Mouse (Mus musculus) neural tube, embryonic 13.5 days (tissue): ENCODE results near the gene Mycl. TPM values are rescaled to one million over a fixed set of nuclear protein-coding genes. Genes with fewer than 3 reads are reported as not detected.

Experiments
- ATAC-seq: fragments of 200-750 bp; cut with Nextera tagmentation; 2 replicates; pipeline ENCODE4 v1.8.0; 2017; ENCODE audit warnings: low read depth, mild to moderate bottlenecking, moderate TSS enrichment, moderate library complexity
- H3K27ac ChIP-seq: fragments of 300-500 bp; sonication (generic); replicated peaks from 2 replicates; pipeline ENCODE4 v1.5.1; 2015; ENCODE audit warnings: moderate library complexity, mild to moderate bottlenecking, inconsistent platforms
- H3K27me3 ChIP-seq: fragments of 300-500 bp; sonication (generic); 2 replicates; pipeline ENCODE4 v1.6.1; 2015; ENCODE audit warnings: mild to moderate bottlenecking, inconsistent platforms
- H3K36me3 ChIP-seq: fragments of 300-500 bp; sonication (generic); 2 replicates; pipeline ENCODE4 v1.6.1; 2015; ENCODE audit warnings: mild to moderate bottlenecking, inconsistent platforms
- H3K4me1 ChIP-seq: fragments of 300-500 bp; sonication (generic); replicated peaks from 2 replicates; pipeline ENCODE4 v1.6.1; 2015; ENCODE audit warnings: inconsistent platforms
- H3K4me2 ChIP-seq: fragments of 300-500 bp; sonication (generic); 2 replicates; pipeline ENCODE4 v1.6.1; 2015; ENCODE audit warnings: inconsistent platforms, mild to moderate bottlenecking, moderate library complexity
- H3K4me3 ChIP-seq: fragments of 300-500 bp; sonication (generic); 2 replicates; pipeline ENCODE4 v1.5.1; 2015; ENCODE audit warnings: mild to moderate bottlenecking, inconsistent platforms
- H3K9ac ChIP-seq: fragments of 300-500 bp; sonication (generic); 2 replicates; pipeline ENCODE4 v1.6.1; 2015; ENCODE audit warnings: moderate library complexity, mild to moderate bottlenecking, inconsistent platforms
- H3K9me3 ChIP-seq: fragments of 300-500 bp; sonication (generic); 2 replicates; pipeline ENCODE4 v1.6.1; 2016; ENCODE audit warnings: inconsistent platforms
- WGBS: fragments of 180-500 bp; shearing (Covaris S2); methylation state at CpG from one replicate; pipeline ENCODE4 v1.1.7; 2015; 5-methylcytosine and 5-hydroxymethylcytosine counted together
- polyA plus RNA-seq: library from polyadenylated mRNA; unstranded; fragments of >200 nt; fragmentation: Nextera tagmentation; extraction: Ambion mirVana; gene quantifications from 2 replicates; pipeline ENCODE4 v1.2.1, GENCODE M21; 2015

The Mycl gene
- polyA plus RNA-seq, 1 experiment from 2014 or later = 59.6 TPM

- ATAC-seq = no peak
These were observed 30.7 kb downstream of the Mycl start for GRCm38 (mm10) chr4:123026161-123026560.

GRCm38 (mm10) chr4:123026597-123026996 is 31.1 kb downstream of the Mycl start:
- no peaks in the 10 kb centered on the region for H3K9me3 ChIP-seq
- H3K27me3 ChIP-seq = no peaks in the 10 kb centered on the region
- H3K9ac ChIP-seq = no peak overlapping the region
- H3K36me3 ChIP-seq = peaks cover 43% of the 10 kb centered on the region
- peaks cover 24% of the 10 kb centered on the region for H3K4me1 ChIP-seq
- H3K4me2 ChIP-seq = no peak overlapping the region
- no peak for ATAC-seq
- H3K4me3 ChIP-seq = no peak overlapping the region
- WGBS = 84% methylated on average over 4 of the region's 4 CpGs
- no peak overlapping the region for H3K27ac ChIP-seq

More at GRCm38 (mm10) chr4:123026161-123026560, 30.7 kb downstream of the Mycl start:
- peaks cover 43% of the 10 kb centered on the region for H3K36me3 ChIP-seq
- 95% methylated on average over 13 of the region's 13 CpGs for WGBS
- no peak overlapping the region for H3K4me3 ChIP-seq
- H3K27ac ChIP-seq = 0 out of 2 replicates have a peak overlapping the region, but pooled peaks have one; percentile 28
- H3K9ac ChIP-seq = no peak overlapping the region
- no peaks in the 10 kb centered on the region for H3K9me3 ChIP-seq
- no peak overlapping the region for H3K4me2 ChIP-seq
- H3K4me1 ChIP-seq = peaks cover 24% of the 10 kb centered on the region
- H3K27me3 ChIP-seq = no peaks in the 10 kb centered on the region

GRCm38 (mm10) chr4:123034841-123035240 is 39.4 kb downstream of the Mycl start:
- ATAC-seq = no peak
- H3K4me2 ChIP-seq = no peak overlapping the region

GRCm38 (mm10) chr4:123035636-123036035 is 40.2 kb downstream of the Mycl start:
- H3K9me3 ChIP-seq = no peaks in the 10 kb centered on the region
- no peak overlapping the region for H3K4me2 ChIP-seq
- H3K4me3 ChIP-seq = no peak overlapping the region
- no peaks in the 10 kb centered on the region for H3K27me3 ChIP-seq
- ATAC-seq = no peak
- H3K36me3 ChIP-seq = peaks cover 51% of the 10 kb centered on the region
- no peak overlapping the region for H3K9ac ChIP-seq
- 95% methylated on average over 2 of the region's 2 CpGs for WGBS
- peaks cover 3% of the 10 kb centered on the region; the same call in 1 of the 2 replicates for H3K4me1 ChIP-seq
- no peak overlapping the region for H3K27ac ChIP-seq

More at GRCm38 (mm10) chr4:123034841-123035240, 39.4 kb downstream of the Mycl start:
- peaks cover 44% of the 10 kb centered on the region for H3K36me3 ChIP-seq
- H3K9ac ChIP-seq = no peak overlapping the region
- 91% methylated on average over 2 of the region's 2 CpGs for WGBS
- H3K4me3 ChIP-seq = no peak overlapping the region
- H3K27me3 ChIP-seq = no peaks in the 10 kb centered on the region
- H3K27ac ChIP-seq = no peak overlapping the region
- no peaks in the 10 kb centered on the region for H3K9me3 ChIP-seq
- H3K4me1 ChIP-seq = peaks cover 3% of the 10 kb centered on the region; the same call in 1 of the 2 replicates

GRCm38 (mm10) chr4:123036710-123037109 is 41.3 kb downstream of the Mycl start:
- no peak overlapping the region for H3K4me2 ChIP-seq
- H3K9ac ChIP-seq = no peak overlapping the region
- H3K4me1 ChIP-seq = peaks cover 3% of the 10 kb centered on the region; the same call in 1 of the 2 replicates
- H3K4me3 ChIP-seq = no peak overlapping the region
- H3K27ac ChIP-seq = no peak overlapping the region
- ATAC-seq = no peak
- 76% methylated on average over 3 of the region's 3 CpGs for WGBS
- H3K36me3 ChIP-seq = peaks cover 48% of the 10 kb centered on the region
- H3K27me3 ChIP-seq = no peaks in the 10 kb centered on the region
- no peaks in the 10 kb centered on the region for H3K9me3 ChIP-seq

GRCm38 (mm10) chr4:123041131-123041530 is 45.7 kb downstream of the Mycl start:
- H3K4me1 ChIP-seq = no peaks in the 10 kb centered on the region
- H3K9ac ChIP-seq = no peak overlapping the region
- H3K4me3 ChIP-seq = no peak overlapping the region
- peaks cover 58% of the 10 kb centered on the region for H3K36me3 ChIP-seq
- no peaks in the 10 kb centered on the region for H3K27me3 ChIP-seq
- H3K27ac ChIP-seq = no peak overlapping the region
- WGBS = 91% methylated on average over 6 of the region's 6 CpGs
- no peak overlapping the region for H3K4me2 ChIP-seq
- ATAC-seq = no peak
- H3K9me3 ChIP-seq = no peaks in the 10 kb centered on the region

- H3K4me2 ChIP-seq = no peak overlapping the region
- H3K9ac ChIP-seq = no peak overlapping the region
- no peaks in the 10 kb centered on the region for H3K9me3 ChIP-seq
- 34% methylated on average over 1 of the region's 1 CpGs for WGBS
- ATAC-seq = no peak
- peaks cover 6% of the 10 kb centered on the region; the same call in 1 of the 2 replicates for H3K4me1 ChIP-seq
- no peaks in the 10 kb centered on the region for H3K27me3 ChIP-seq
- H3K36me3 ChIP-seq = peaks cover 84% of the 10 kb centered on the region
- no peak overlapping the region for H3K27ac ChIP-seq
- no peak overlapping the region for H3K4me3 ChIP-seq
These were observed 48.4 kb downstream of the Mycl start for GRCm38 (mm10) chr4:123043858-123044257.

GRCm38 (mm10) chr4:123044842-123045241 is 49.4 kb downstream of the Mycl start:
- Histone ChIP-seq H3K9ac (no peak overlapping the region), H3K4me2 (no peak overlapping the region), H3K27ac (no peak overlapping the region), H3K9me3 (no peaks in the 10 kb centered on the region), H3K27me3 (no peaks in the 10 kb centered on the region), H3K4me1 (peaks cover 15% of the 10 kb centered on the region), H3K36me3 (peaks cover 86% of the 10 kb centered on the region), H3K4me3 (no peak overlapping the region)
- ATAC-seq = no peak
- 90% methylated on average over 4 of the region's 4 CpGs for WGBS

GRCm38 (mm10) chr4:123046300-123046699 is 50.8 kb downstream of the Mycl start:
- no peak overlapping the region for H3K27ac ChIP-seq
- H3K9ac ChIP-seq = no peak overlapping the region
- WGBS = 90% methylated on average over 3 of the region's 3 CpGs
- H3K4me2 ChIP-seq = no peak overlapping the region
- H3K36me3 ChIP-seq = peaks cover 87% of the 10 kb centered on the region
- H3K4me3 ChIP-seq = no peak overlapping the region
- H3K9me3 ChIP-seq = no peaks in the 10 kb centered on the region
- H3K27me3 ChIP-seq = no peaks in the 10 kb centered on the region
- no peak for ATAC-seq
- H3K4me1 ChIP-seq = peaks cover 30% of the 10 kb centered on the region

- Histone ChIP-seq H3K4me1 (peaks cover 54% of the 10 kb centered on the region), H3K9ac (no peak overlapping the region), H3K27me3 (no peaks in the 10 kb centered on the region), H3K4me2 (no peak overlapping the region), H3K36me3 (peaks cover 94% of the 10 kb centered on the region), H3K9me3 (no peaks in the 10 kb centered on the region), H3K4me3 (no peak overlapping the region), H3K27ac (peak overlapping the region; percentile 81)
- ATAC-seq = peak; percentile 88
- 49% methylated on average over 5 of the region's 5 CpGs for WGBS
These were observed 55.3 kb downstream of the Mycl start for GRCm38 (mm10) chr4:123050681-123051211.

Other genes starting within 250 kb of the Mycl start
- gene Ppt1, start 159.4 kb upstream of the Mycl start, polyA plus RNA-seq = 84.0 and 87.9 TPM in 2 replicates
- gene Cap1, start 109.6 kb upstream of the Mycl start, polyA plus RNA-seq = 69.2 and 75.5 TPM in 2 replicates
- 30.2 and 30.3 TPM in 2 replicates for gene Mfsd2a, start 34.5 kb upstream of the Mycl start, polyA plus RNA-seq
- gene Trit1, start 20.9 kb downstream of the Mycl start, polyA plus RNA-seq = 23.0 and 27.2 TPM in 2 replicates
- 0.14 and 0.18 TPM in 2 replicates for gene Bmp8b, start 109.5 kb downstream of the Mycl start, polyA plus RNA-seq
- 0.45 TPM in 1 of 2 replicates, not detected in the other for gene Oxct2b, start 120.6 kb downstream of the Mycl start, polyA plus RNA-seq
- 61.8 and 62.7 TPM in 2 replicates for gene Ppie, start 144.3 kb downstream of the Mycl start, polyA plus RNA-seq
- gene Hpcal4, start 187.6 kb downstream of the Mycl start, polyA plus RNA-seq = 10.4 and 11.2 TPM in 2 replicates
- not detected in 2 replicates for gene Nt5c1a, start 205.9 kb downstream of the Mycl start, polyA plus RNA-seq
- gene Heyl, start 237.9 kb downstream of the Mycl start, polyA plus RNA-seq = 13.6 and 13.9 TPM in 2 replicates